Mouse (Mus musculus) G1E (cell line): ENCODE measurements at regions not wholly inside any gene's neighbourhood (a gene's known extent, or its start where the extent isn't known, plus 50 kb on each side); places are given as distances from the start of the nearest gene placed in this dataset.

ENCODE experiments used
- CTCF ChIP-seq: IDR thresholded peaks from 2 replicates; pipeline ENCODE4 v1.5.1; 2012; ENCODE audit warnings: low read depth, low read length, inconsistent platforms, mixed read lengths
- GATA1 ChIP-seq: IDR thresholded peaks from 2 replicates; pipeline ENCODE4 v1.6.1; 2012; ENCODE audit warnings: borderline replicate concordance, low read length, inconsistent platforms, mixed read lengths
- POLR2AphosphoS5 ChIP-seq: IDR thresholded peaks from 2 replicates; pipeline ENCODE4 v1.6.1; 2012; ENCODE audit warnings: low read depth, low read length, inconsistent platforms; ENCODE audit not compliant: insufficient replicate concordance
- TAL1 ChIP-seq: conservative IDR thresholded peaks from 2 replicates; pipeline ENCODE4 v1.6.1; 2012; ENCODE audit warnings: low read depth, low read length, inconsistent platforms, mixed read lengths

GRCm38 (mm10) chr11:44144477-44144876 lies 243.5 kb upstream of the Adra1b start:
- TF ChIP-seq TAL1 (no peak), GATA1 (no peak), CTCF (no peak), POLR2AphosphoS5 (no peak)
